Mouse (Mus musculus): Measurements from ENCODE around the gene Gm17949.

- TF ChIP-seq CTCF (IDR thresholded peaks at IDR 0.05; ENCODE audit: low read depth, low read length) (no peak), GATA1 (IDR thresholded peaks at IDR 0.05; ENCODE audit: borderline replicate concordance, low read length) (no peak), POLR2AphosphoS5 (IDR thresholded peaks at IDR 0.05; ENCODE audit: insufficient replicate concordance, low read depth, low read length) (no peak)
Measured at GRCm38 (mm10) chr17:57061069-57061468, 49.8 kb downstream of the Gm17949 start.
